Mouse (Mus musculus): Measurements from ENCODE around the gene Dnmt3a.
"Not testable (repeated sequence)": the region's sequence is repeated elsewhere in the genome, so short reads cannot be mapped to it uniquely, and the experiment has no call there.

Dnmt3a gene

DNA sequence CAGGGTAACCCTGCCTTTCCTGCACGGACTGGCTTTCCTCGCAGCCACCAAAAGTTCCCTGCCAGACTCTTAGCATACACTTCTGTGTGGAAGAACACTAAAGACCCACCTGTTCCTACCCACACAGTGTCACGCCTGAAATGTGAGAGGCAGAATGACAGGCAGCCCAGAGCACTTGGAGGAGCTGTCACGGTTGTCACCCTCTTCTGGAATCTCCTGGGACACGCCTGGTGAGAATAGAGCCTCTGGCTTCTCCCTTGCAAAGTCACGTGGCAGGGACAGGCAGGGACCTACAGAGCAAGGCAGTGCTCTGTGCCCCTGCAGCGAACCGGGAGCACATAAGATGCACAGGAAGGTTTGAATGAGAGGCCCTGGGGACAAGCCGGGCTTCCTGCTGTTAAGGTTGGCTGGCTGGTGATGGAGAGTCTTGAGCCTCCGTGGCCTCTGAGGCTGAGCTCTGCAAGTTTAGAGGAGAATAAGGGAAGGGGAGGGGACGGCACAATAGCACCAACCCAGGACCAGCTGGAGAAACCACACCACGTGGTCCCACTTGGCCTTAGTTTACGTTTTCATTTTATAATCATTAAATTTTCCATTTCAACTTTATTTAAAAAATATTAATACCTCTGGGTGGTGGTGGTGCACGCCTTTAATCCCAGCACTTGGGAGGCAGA lies 112.0 kb downstream of the Dnmt3a start:
- no peak for DNase-seq (ENCODE audit: low spot score)

DNA sequence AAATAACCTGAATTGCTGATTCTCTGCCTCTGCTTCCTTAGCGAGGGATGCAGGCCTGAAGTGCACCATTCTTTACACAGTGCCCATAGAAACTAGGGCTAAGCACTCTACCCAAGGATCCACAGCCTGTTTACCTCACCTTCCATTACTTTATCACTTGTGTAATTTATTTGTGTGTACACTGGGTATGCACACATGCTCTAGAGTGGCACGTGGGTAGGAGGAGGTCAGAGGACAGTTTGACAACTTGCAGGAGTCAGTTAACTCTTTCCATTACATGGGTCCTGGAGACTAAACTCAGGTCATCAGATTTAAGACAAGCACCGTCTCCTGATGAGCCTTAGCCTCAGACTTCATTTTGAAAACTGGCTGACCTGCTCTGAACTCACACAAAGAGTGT lies 112.8 kb downstream of the Dnmt3a start:
- DNase-seq (ENCODE audit: low spot score), result no peak

DNA sequence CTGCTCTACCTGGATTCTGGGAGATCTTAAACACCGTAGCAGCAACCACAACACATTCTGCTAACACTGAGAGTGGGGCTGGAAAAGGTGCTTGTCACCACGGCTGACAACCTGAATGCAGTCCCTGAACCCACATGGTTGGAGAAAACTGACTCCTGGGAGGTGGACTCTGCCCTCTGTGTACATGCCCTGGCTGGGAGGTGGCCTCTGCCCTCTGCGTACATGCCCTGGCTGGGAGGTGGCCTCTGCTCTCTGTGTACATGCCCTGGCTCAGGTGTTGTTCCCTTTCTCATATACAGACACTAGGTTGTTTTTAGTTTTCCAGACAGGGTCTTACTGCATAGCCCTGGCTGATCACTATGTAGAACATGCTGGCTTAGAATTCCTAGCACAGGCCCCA lies 113.6 kb downstream of the Dnmt3a start:
- no peak for DNase-seq (ENCODE audit: low spot score)

DNA sequence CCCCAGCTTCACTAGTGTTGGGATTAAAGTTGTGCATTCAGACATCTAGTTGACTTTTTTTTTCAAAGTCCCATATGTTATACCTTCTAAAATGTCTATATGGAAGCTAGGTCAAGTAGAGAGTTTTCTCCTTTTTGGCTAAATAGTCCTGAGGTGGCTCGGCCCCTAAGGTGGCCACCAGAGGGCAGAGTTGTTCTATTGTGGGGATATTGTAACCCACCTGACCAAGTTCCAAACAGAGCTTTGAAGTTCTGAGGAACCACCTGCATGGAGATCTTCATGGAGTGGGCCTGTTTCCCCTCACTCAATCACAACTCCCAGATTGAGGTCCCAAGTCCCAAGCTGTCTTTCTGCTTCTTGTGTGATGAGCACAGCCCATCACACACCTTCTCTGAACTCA lies 120.3 kb downstream of the Dnmt3a start:
- peak; percentile 39 for DNase-seq (ENCODE audit: low spot score)

DNA sequence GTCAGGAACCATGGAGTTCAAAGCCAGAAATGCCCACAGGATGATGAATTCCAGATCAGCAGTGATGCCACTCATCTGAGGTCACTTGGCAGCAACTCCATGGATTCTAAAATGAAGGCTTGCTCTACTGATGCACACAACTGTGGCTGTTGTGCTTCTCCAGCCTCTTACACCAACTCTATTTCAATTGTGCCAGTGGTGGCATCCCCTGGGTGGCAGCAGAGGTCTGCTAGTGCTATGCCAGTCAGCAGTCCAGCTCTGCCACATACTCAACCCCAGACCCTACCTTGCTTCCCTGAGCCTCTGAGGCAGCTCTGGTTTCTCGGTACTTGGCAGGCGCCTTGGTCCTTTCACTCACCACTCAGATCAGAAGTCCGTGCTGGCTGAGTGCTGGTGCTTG lies 123.0 kb downstream of the Dnmt3a start:
- DNase-seq (ENCODE audit: low spot score), result no peak

DNA sequence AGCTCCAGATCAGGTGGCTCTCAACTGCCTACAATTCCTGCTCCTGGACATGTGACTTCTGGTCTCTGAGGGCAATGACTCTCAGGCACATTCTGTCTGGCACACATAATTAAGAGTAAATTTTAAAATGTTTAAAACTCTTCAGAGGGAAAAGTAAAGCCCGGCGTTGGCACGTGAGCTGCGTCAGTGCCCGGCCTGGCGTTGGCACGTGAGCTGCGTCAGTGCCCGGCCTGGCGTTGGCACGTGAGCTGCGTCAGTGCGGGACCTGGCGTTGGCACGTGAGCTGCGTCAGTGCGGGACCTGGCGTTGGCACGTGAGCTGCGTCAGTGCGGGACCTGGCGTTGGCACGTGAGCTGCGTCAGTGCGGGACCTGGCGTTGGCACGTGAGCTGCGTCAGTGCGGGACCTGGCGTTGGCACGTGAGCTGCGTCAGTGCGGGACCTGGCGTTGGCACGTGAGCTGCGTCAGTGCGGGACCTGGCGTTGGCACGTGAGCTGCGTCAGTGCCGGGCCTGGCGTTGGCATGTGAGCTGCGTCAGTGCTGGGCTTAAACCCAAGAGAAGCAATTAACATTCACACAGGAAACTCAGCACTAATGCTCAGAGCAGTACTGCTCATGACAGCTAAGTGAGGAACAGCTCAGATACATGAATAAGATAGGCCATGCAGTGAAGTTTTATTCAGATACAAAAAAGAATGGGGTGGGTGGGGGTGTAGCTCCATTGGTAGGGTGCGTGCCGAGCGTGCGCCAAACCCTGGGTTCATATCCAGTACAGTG lies 124.5 kb downstream of the Dnmt3a start:
- not testable (repeated sequence) for DNase-seq (ENCODE audit: low spot score)

DNA sequence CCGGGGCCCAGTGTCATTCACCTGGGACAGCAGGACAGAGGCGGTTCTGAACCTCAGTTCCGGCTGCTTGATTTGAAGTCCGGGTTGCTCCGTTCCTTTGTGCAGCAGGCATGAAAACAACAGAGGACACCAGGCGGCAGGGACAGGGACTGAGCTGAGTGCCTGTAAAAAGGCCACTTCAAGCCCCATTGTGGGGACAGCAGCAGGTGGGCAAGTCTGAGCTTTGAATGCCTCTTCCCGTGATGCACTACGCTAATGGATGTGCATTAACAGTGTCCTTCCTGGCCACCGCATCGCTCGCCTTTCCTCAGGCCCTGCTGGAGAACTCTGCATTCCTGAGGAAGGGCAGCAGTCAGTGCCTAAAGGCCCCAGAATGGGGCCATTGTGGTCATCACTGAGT lies 136.2 kb downstream of the Dnmt3a start:
- DNase-seq (ENCODE audit: low spot score), result no peak

DNA sequence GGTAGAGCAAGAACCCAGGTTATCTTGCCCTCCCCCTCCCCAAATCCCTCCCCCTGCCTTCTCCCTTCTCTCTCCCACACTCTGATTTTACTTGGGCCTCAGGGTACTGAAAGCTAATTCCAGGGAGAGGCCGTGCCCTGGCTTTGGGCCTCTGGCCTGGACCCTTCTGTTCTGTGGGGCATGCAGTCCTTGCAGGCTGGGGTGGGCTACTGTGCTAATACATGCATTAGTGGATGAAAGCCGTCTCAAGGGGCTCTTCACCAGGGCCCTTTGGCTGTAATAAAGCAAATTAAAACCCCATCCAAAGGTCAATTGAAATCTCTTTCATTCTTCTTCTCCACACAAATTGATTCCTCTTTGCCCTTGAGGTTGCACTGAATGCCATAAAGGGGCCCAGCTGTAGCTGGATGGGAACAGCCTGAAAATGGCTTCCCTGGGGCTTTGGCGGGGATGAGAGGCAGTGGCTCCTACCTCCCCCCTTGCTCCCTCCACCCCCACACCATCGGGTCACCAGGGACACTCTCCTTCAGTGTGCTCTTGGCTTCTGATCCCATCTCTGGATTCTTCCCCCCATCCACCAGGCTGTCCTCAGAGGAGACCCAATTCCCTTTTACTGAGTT lies 138.8 kb downstream of the Dnmt3a start:
- DNase-seq (ENCODE audit: low spot score), result no peak

DNA sequence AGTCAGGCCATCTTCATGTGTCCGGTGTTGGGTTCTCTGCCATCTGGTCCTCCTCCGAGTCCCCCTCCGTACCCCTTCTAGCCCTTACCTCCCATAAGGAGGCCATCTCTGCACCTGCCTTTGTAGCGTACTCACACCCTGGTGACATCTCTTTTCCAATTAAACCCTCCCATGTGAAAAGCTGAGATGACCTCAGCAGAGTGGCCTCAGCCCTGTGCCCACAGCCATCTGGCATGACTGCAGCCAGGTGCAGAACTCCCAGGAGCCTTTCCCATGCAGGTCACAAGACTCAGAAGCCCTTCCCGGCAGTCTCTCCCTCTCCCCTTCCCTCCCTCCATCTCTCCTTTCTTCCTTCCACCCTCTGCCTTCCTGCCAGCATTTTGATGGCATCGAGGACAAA lies 141.7 kb downstream of the Dnmt3a start:
- DNase-seq (ENCODE audit: low spot score), result no peak

DNA sequence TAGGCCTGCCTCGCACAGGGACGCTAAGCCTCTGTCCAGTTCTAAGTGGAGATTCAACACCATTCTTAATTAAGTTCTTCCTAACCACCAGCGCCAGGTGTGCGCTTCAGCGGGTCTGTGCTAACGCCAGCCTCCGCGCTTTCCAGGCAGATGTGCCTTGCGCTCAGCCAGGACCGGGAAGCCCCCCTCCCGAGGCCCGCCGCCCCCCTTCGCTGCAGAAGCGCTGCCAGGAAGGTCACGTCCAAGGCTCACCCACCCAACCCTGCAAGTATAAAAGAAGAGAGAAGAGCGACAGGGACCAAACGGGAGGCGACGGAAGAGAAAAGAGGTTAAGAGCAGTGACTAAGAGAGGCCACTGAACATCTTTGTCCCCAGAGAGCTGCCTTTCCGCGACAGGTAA lies 148.8 kb downstream of the Dnmt3a start, which contains the start of gene Pomc:
Gene Pomc, plus strand, starts transcription at position 301 of the 400 bp plus-strand sequence.
- DNase-seq (ENCODE audit: low spot score), result no peak

DNA sequence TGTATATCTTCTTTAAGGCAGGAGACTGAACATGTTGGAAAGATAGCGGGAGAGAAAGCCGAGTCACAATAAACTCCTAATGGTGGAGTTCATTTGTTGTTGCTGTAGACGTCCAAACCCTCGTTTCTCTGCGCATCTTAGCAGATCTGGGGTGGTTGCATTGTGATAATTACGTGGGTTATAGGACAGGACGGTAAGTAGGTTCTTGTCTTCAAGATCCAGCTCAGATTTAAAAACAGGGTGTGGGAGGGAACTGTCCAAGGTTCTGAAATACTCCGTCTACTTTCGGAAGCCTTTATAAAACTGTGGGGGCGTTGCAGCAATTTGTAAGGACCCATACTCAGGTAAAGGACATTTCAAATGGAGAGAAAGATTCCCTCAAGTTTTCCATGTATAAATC lies 149.6 kb downstream of the Dnmt3a start:
- DNase-seq (ENCODE audit: low spot score), result no peak

DNA sequence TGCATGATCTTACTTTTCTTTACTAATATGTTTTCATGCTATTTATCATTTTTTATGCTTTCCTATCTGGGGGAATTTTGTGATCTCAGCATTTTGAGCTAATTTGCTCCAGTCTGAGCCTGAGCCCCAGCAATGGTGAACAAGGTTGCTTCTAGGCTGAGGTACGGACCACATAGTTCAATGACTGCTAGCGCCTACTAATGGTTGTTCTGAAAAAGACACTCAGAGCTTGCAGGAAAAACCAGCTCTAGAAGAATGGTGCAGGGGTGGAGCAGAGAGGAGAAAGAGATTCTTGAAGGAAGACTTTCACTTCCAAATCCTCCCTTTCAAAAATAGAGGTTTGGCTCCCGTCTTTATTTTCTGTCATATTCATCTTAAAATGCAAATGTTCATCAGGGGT lies 150.5 kb downstream of the Dnmt3a start:
- DNase-seq (ENCODE audit: low spot score), result no peak

DNA sequence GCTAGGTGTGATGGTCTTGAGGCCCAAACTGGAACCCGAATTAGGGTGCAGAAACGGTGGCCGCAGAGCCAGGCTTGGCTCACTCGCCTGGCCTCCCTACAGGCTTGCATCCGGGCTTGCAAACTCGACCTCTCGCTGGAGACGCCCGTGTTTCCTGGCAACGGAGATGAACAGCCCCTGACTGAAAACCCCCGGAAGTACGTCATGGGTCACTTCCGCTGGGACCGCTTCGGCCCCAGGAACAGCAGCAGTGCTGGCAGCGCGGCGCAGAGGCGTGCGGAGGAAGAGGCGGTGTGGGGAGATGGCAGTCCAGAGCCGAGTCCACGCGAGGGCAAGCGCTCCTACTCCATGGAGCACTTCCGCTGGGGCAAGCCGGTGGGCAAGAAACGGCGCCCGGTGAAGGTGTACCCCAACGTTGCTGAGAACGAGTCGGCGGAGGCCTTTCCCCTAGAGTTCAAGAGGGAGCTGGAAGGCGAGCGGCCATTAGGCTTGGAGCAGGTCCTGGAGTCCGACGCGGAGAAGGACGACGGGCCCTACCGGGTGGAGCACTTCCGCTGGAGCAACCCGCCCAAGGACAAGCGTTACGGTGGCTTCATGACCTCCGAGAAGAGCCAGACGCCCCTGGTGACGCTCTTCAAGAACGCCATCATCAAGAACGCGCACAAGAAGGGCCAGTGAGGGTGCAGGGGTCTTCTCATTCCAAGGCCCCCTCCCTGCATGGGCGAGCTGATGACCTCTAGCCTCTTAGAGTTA lies 154.2 kb downstream of the Dnmt3a start:
- peak; percentile 82 for DNase-seq (ENCODE audit: low spot score)

DNA sequence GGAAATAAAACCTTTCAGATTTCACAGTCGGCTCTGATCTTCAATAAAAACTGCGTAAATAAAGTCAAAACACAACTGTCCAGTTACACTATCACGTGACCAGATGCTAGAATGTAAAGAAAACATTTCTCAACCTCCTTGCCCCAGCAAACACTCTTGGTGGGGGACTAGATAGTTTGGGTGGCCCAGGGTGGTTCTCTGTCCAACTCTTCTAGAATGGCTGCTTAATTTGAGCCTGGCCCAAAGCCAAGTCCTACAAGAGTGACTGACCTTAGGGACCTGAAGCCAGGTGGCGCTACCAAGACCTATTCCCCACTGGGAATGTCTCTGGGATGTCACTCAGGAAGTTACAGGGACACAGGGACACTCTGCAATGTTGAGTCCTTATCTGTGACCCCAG lies 154.7 kb downstream of the Dnmt3a start:
- no peak for DNase-seq (ENCODE audit: low spot score)

Data from T-cell, adult 2 months (primary cell).